Mouse (Mus musculus) left cerebral cortex, adult 2 months (tissue): ENCODE measurements at regions not wholly inside any gene's neighbourhood (a gene's known extent, or its start where the extent isn't known, plus 50 kb on each side); places are given as distances from the start of the nearest gene placed in this dataset.

Source experiments
- DNase-seq, 2 experiments: peaks; one replicate each; pipeline ENCODE4 v3.0.0; 2021 to 2022; ENCODE audit warnings: low spot score in 2 of 2, mixed read lengths in 1 of 2; ENCODE audit errors: extremely low spot score in 1 of 2
- H3K27ac ChIP-seq: fragments of 200-600 bp; 2 replicates; pipeline ENCODE4 v1.8.1; 2022
- H3K4me3 ChIP-seq: fragments of 200-600 bp; 2 replicates; pipeline ENCODE4 v1.8.1; 2022
- CTCF ChIP-seq: fragments of 200-600 bp; IDR thresholded peaks from 2 replicates; pipeline ENCODE4 v1.8.1; 2022; ENCODE audit warnings: antibody characterized with exemption, mild to moderate bottlenecking, moderate library complexity
- intact Hi-C: fragments of 180-260 bp; cut with DNase I; formaldehyde crosslinking; loops from one replicate; pipeline ENCODE4 v1.15.1; 2025

GRCm38 (mm10) chr10:43676289-43676688 lies 98.2 kb downstream of the Cd24a start:
- TF ChIP-seq CTCF: no peak
- intact Hi-C loops: no loop called here
- Histone ChIP-seq H3K4me3 (no peak overlapping the region), H3K27ac (no peak overlapping the region)
- DNase-seq: no peak

GRCm38 (mm10) chr10:43684247-43685033 lies 106.4 kb downstream of the Cd24a start:
- intact Hi-C loops: no loop called here
- DNase-seq: no peak
- no peak for TF ChIP-seq CTCF
- Histone ChIP-seq H3K27ac (no peak overlapping the region), H3K4me3 (no peak overlapping the region)

- DNase-seq: no peak
Observed at GRCm38 (mm10) chr10:43689161-43689913, 111.3 kb downstream of the Cd24a start.

GRCm38 (mm10) chr10:43689914-43690316 lies 111.8 kb downstream of the Cd24a start:
- DNase-seq: no peak
- no peak for TF ChIP-seq CTCF
- H3K27ac ChIP-seq: no peak overlapping the region
- H3K4me3 ChIP-seq: no peak overlapping the region
- intact Hi-C loops: no loop called here

More at GRCm38 (mm10) chr10:43689161-43689913, 111.3 kb downstream of the Cd24a start:
- intact Hi-C loops: no loop called here
- Histone ChIP-seq H3K27ac (no peak overlapping the region), H3K4me3 (no peak overlapping the region)
- TF ChIP-seq CTCF: no peak

- Histone ChIP-seq H3K27ac (no peak overlapping the region), H3K4me3 (no peak overlapping the region)
- TF ChIP-seq CTCF: no peak
- intact Hi-C loops: no loop called here
- no peak for DNase-seq
Observed at GRCm38 (mm10) chr10:43693974-43694373, 115.9 kb downstream of the Cd24a start.

GRCm38 (mm10) chr10:43694508-43694907 lies 116.4 kb downstream of the Cd24a start:
- intact Hi-C loops: no loop called here
- no peak for TF ChIP-seq CTCF
- DNase-seq: no peak
- no peak overlapping the region for H3K27ac ChIP-seq
- H3K4me3 ChIP-seq: no peak overlapping the region

GRCm38 (mm10) chr10:43695470-43695869 lies 117.4 kb downstream of the Cd24a start:
- intact Hi-C loops: no loop called here
- DNase-seq: no peak
- TF ChIP-seq CTCF: no peak
- Histone ChIP-seq H3K4me3 (no peak overlapping the region), H3K27ac (no peak overlapping the region)

GRCm38 (mm10) chr10:43697917-43698316 lies 119.8 kb downstream of the Cd24a start:
- DNase-seq: no peak
- intact Hi-C loops: no loop called here
- no peak overlapping the region for H3K4me3 ChIP-seq
- no peak overlapping the region for H3K27ac ChIP-seq
- no peak for TF ChIP-seq CTCF

GRCm38 (mm10) chr10:43700371-43701289 lies 122.5 kb downstream of the Cd24a start:
- no peak overlapping the region for H3K4me3 ChIP-seq
- intact Hi-C loops: no loop called here
- no peak for DNase-seq
- no peak overlapping the region for H3K27ac ChIP-seq
- TF ChIP-seq CTCF: no peak

GRCm38 (mm10) chr10:43702895-43703294 lies 124.8 kb downstream of the Cd24a start:
- DNase-seq: no peak
- intact Hi-C loops: no loop called here
- no peak for TF ChIP-seq CTCF
- Histone ChIP-seq H3K4me3 (no peak overlapping the region), H3K27ac (no peak overlapping the region)

- no peak for DNase-seq
- Histone ChIP-seq H3K27ac (no peak overlapping the region), H3K4me3 (no peak overlapping the region)
- peak; percentile 17 for TF ChIP-seq CTCF
- intact Hi-C loops: no loop called here
Observed at GRCm38 (mm10) chr10:43706001-43706988, 128.2 kb downstream of the Cd24a start.
